ENCODE assay signal across 1 mouse cellular context in the genomic region with DNA sequence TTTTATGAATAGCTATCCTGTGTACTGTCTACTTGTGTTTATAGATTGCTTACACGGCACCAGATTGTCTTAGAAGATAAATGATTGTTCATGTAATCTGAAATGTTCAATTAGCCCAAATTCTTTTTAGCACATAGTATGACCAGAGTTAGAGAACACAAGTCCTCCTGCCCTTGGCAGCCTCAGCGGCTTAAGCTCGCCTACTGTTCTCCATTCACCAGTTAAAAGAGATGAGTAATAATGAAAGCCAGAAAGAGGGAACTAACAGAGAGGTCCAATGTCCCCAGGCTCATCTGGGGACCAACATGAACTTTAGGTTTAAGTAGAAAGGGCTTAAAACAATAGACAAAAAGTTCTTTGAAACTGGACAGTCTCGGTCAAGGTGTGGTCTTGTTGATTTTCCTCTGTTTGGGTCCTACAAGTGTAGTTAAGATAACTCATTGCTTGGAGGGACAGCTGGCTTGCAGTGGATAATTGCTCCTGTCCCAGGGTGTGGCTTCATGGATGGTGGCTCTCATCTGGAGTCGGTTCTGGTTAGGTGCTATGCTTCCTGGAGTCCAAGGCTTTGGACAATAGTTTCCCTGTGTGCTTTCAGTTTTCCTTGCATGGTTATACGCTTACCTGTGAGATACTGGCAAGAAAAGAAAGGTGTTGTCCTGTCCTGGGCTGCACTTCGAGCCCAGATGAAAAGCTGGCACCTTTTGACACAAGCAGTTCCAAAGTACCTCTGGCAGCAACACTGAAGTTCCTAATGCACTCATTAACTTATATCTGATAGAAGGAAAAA.
TF ChIP-seq lines count a peak whose summit lies in the region.

No protein-coding gene starts in this region.

TF ChIP-seq in CH12.LX, 34 proteins besides CTCF, POLR2A, EP300 and RAD21:
- TF ChIP-seq JUN (IDR thresholded peaks at IDR 0.05; ENCODE audit: insufficient read depth, low read depth, low read length): peak; percentile 98
- no peak for TF ChIP-seq ZC3H11A (IDR thresholded peaks at IDR 0.05; ENCODE audit: low read depth, low read length)
- TF ChIP-seq JUND (conservative IDR thresholded peaks at IDR 0.05; ENCODE audit: low read depth, low read length): peak; percentile 100
- peak; percentile 60; the same call in 1 of the 2 replicates for TF ChIP-seq ETS1 (conservative IDR thresholded peaks at IDR 0.05; ENCODE audit: low read depth, low read length)
- peak; percentile 60; the same call in 1 of the 2 replicates for TF ChIP-seq TCF12 (IDR thresholded peaks at IDR 0.05; ENCODE audit: low read depth, low read length)
- TF ChIP-seq MYC (IDR thresholded peaks at IDR 0.05; ENCODE audit: low read depth, low read length): peak; percentile 63; the same call in 1 of the 2 replicates
- no peak for TF ChIP-seq E2F4 (IDR thresholded peaks at IDR 0.05; ENCODE audit: insufficient replicate concordance, low read depth, low read length)
- TF ChIP-seq ZKSCAN1 (IDR thresholded peaks at IDR 0.05; ENCODE audit: borderline replicate concordance, low read depth, low read length): peak; percentile 100
- TF ChIP-seq ZNF384 (IDR thresholded peaks at IDR 0.05; ENCODE audit: low read depth, low read length): peak; percentile 74
- peak; percentile 100 for TF ChIP-seq IRF4 (IDR thresholded peaks at IDR 0.05; ENCODE audit: low read depth, low read length)
- TF ChIP-seq BHLHE40 (IDR thresholded peaks at IDR 0.05; ENCODE audit: low read depth, low read length): peak; percentile 53
- no peak for TF ChIP-seq USF2 (conservative IDR thresholded peaks at IDR 0.05; ENCODE audit: low read depth, low read length)
- TF ChIP-seq KAT2A (IDR thresholded peaks at IDR 0.05; ENCODE audit: insufficient replicate concordance, low read length): no peak
- no peak for TF ChIP-seq MAZ (IDR thresholded peaks at IDR 0.05; ENCODE audit: low read depth, low read length)
- 0 out of 2 replicates have a peak, but pooled peaks have one; percentile 35 for TF ChIP-seq SIN3A (IDR thresholded peaks at IDR 0.05; ENCODE audit: low read length)
- TF ChIP-seq CHD2 (IDR thresholded peaks at IDR 0.05; ENCODE audit: low read length): 0 out of 2 replicates have a peak, but pooled peaks have one; percentile 19
- TF ChIP-seq RCOR1 (conservative IDR thresholded peaks at IDR 0.05; ENCODE audit: low read depth, low read length): peak; percentile 96
- TF ChIP-seq MEF2A (IDR thresholded peaks at IDR 0.05; ENCODE audit: borderline replicate concordance, low read depth, low read length): peak; percentile 46; the same call in 1 of the 2 replicates
